In genomic region chr8:117017006-117017405, GRCm38 (mm10) we compare ENCODE assay signal across 18 mouse cellular contexts.
"Had no signal": no experiment of that assay in that cellular context is flagged by ENCODE, and none has a peak within 500 bp of the region (broad histone marks: within the 10 kb centered on the region; RNA-seq: fewer than 3 reads in every experiment).

No protein-coding gene starts in this region.

- H3K9me3 ChIP-seq: midbrain, embryonic 10.5 days; neural tube, embryonic 12.5 days; stomach, embryonic 15.5 days had no signal

- H3K4me2 ChIP-seq: lung, embryonic 14.5 days; neural tube, embryonic 12.5 days; stomach, embryonic 15.5 days had no signal

- H3K4me1 ChIP-seq: neural tube, embryonic 12.5 days had no signal

- ATAC-seq: midbrain, embryonic 16.5 days had no signal

- H3K27me3 ChIP-seq: neural tube, embryonic 12.5 days; stomach, embryonic 15.5 days had no signal

- H3K9ac ChIP-seq: liver, embryonic 14.5 days; lung, embryonic 14.5 days; neural tube, embryonic 12.5 days; stomach, embryonic 15.5 days had no signal

- DNase-seq: lung, adult 18-20 months; lung, embryonic 14.5 days; lung, postnatal 10 days; lung, postnatal 4 days; midbrain, embryonic 14.5 days; retina, postnatal 1 day; right cerebral cortex, adult 18-20 months; right cerebral cortex, postnatal 25 days; thymus, adult 2 months; thymus, postnatal 25 days; thymus, postnatal 4 days had no signal

- H3K27ac ChIP-seq: liver, embryonic 14.5 days; midbrain, embryonic 10.5 days; neural tube, embryonic 12.5 days; stomach, embryonic 15.5 days; stomach, postnatal 0 days had no signal

- H3K36me3 ChIP-seq: midbrain, embryonic 10.5 days; neural tube, embryonic 12.5 days; stomach, embryonic 15.5 days had no signal

- H3K4me3 ChIP-seq: midbrain, embryonic 10.5 days; myocyte; neural tube, embryonic 12.5 days; stomach, embryonic 15.5 days had no signal
